Mouse (Mus musculus) limb, embryonic 15.5 days (tissue): ENCODE measurements around the gene Il16. TPM values are rescaled to one million over a fixed set of nuclear protein-coding genes. Genes with fewer than 3 reads are reported as not detected.

Source experiments
- ATAC-seq: fragments of 200-750 bp; cut with Nextera tagmentation; 2 replicates; pipeline ENCODE4 v1.8.0; 2017; ENCODE audit warnings: low read depth, moderate TSS enrichment; ENCODE audit not compliant: insufficient number of reproducible peaks, low FRiP score, low TSS enrichment
- H3K27ac ChIP-seq: fragments of 300-500 bp; sonication (generic); 2 replicates; pipeline ENCODE4 v1.5.1; 2015; ENCODE audit warnings: moderate library complexity, mild to moderate bottlenecking, inconsistent platforms
- H3K27me3 ChIP-seq: fragments of 300-500 bp; sonication (generic); 2 replicates; pipeline ENCODE4 v1.6.1; 2015; ENCODE audit warnings: inconsistent platforms
- H3K36me3 ChIP-seq: fragments of 300-500 bp; sonication (generic); 2 replicates; pipeline ENCODE4 v1.6.1; 2015; ENCODE audit warnings: inconsistent platforms
- H3K4me1 ChIP-seq: fragments of 300-500 bp; sonication (generic); 2 replicates; pipeline ENCODE4 v1.6.1; 2015; ENCODE audit warnings: inconsistent platforms
- H3K4me2 ChIP-seq: fragments of 300-500 bp; sonication (generic); 2 replicates; pipeline ENCODE4 v1.6.1; 2015; ENCODE audit warnings: mild to moderate bottlenecking, inconsistent platforms
- H3K4me3 ChIP-seq: fragments of 300-500 bp; sonication (generic); 2 replicates; pipeline ENCODE4 v1.5.1; 2015; ENCODE audit warnings: mild to moderate bottlenecking, inconsistent platforms
- H3K9ac ChIP-seq: fragments of 300-500 bp; sonication (generic); 2 replicates; pipeline ENCODE4 v1.6.1; 2015; ENCODE audit warnings: inconsistent platforms
- H3K9me3 ChIP-seq: fragments of 300-500 bp; sonication (generic); 2 replicates; pipeline ENCODE4 v1.6.1; 2016; ENCODE audit warnings: inconsistent platforms
- WGBS: fragments of 180-500 bp; shearing (Covaris S2); methylation state at CpG from one replicate; pipeline ENCODE4 v1.1.7; 2015; 5-methylcytosine and 5-hydroxymethylcytosine counted together
- polyA plus RNA-seq: library from polyadenylated mRNA; unstranded; fragments of >200 nt; fragmentation: Nextera tagmentation; extraction: Ambion mirVana; gene quantifications from 2 replicates; pipeline ENCODE4 v1.2.1, GENCODE M21; 2015

Gene Il16
- polyA plus RNA-seq, 1 experiment from 2014 or later: 8.4 TPM

- Histone ChIP-seq H3K9ac (no peak overlapping the region), H3K27me3 (no peaks in the 10 kb centered on the region), H3K36me3 (0 out of 2 replicates have a peak, but pooled peaks cover 5% of the 10 kb centered on the region), H3K4me3 (no peak overlapping the region), H3K9me3 (no peaks in the 10 kb centered on the region), H3K27ac (no peak overlapping the region), H3K4me1 (no peaks in the 10 kb centered on the region), H3K4me2 (no peak overlapping the region)
- no peak for ATAC-seq
- 84% methylated on average over 5 of the region's 5 CpGs for WGBS
These were observed 93.0 kb downstream of the Il16 start for GRCm38 (mm10) chr7:83652498-83652897.

- Histone ChIP-seq H3K27ac (no peak overlapping the region), H3K4me3 (no peak overlapping the region), H3K27me3 (no peaks in the 10 kb centered on the region), H3K4me1 (no peaks in the 10 kb centered on the region), H3K9ac (no peak overlapping the region), H3K4me2 (no peak overlapping the region), H3K36me3 (peaks cover 5% of the 10 kb centered on the region; the same call in 1 of the 2 replicates), H3K9me3 (no peaks in the 10 kb centered on the region)
- ATAC-seq: no peak
- WGBS: 90% methylated on average over 5 of the region's 5 CpGs
These were observed 94.9 kb downstream of the Il16 start for GRCm38 (mm10) chr7:83650638-83651037.

GRCm38 (mm10) chr7:83648807-83649206, 96.7 kb downstream of the Il16 start:
- 61% methylated on average over 7 of the region's 7 CpGs for WGBS
- Histone ChIP-seq H3K4me1 (no peaks in the 10 kb centered on the region), H3K36me3 (peaks cover 10% of the 10 kb centered on the region; the same call in 1 of the 2 replicates), H3K27ac (no peak overlapping the region), H3K9ac (no peak overlapping the region), H3K4me2 (no peak overlapping the region), H3K9me3 (no peaks in the 10 kb centered on the region), H3K27me3 (no peaks in the 10 kb centered on the region), H3K4me3 (no peak overlapping the region)
- ATAC-seq: no peak

GRCm38 (mm10) chr7:83645476-83645875, 100.0 kb downstream of the Il16 start:
- no peak for ATAC-seq
- H3K27me3 ChIP-seq: no peaks in the 10 kb centered on the region
- WGBS: 73% methylated on average over 5 of the region's 5 CpGs
- no peaks in the 10 kb centered on the region for H3K4me1 ChIP-seq
- H3K27ac ChIP-seq: no peak overlapping the region
- H3K36me3 ChIP-seq: peaks cover 24% of the 10 kb centered on the region
- H3K4me3 ChIP-seq: no peak overlapping the region
- H3K9ac ChIP-seq: no peak overlapping the region
- H3K4me2 ChIP-seq: no peak overlapping the region
- H3K9me3 ChIP-seq: no peaks in the 10 kb centered on the region

- H3K9ac ChIP-seq: no peak overlapping the region
- peaks cover 31% of the 10 kb centered on the region for H3K36me3 ChIP-seq
- H3K9me3 ChIP-seq: no peaks in the 10 kb centered on the region
- H3K27ac ChIP-seq: no peak overlapping the region
- H3K4me1 ChIP-seq: no peaks in the 10 kb centered on the region
- H3K4me3 ChIP-seq: no peak overlapping the region
- H3K4me2 ChIP-seq: no peak overlapping the region
- no peak for ATAC-seq
- H3K27me3 ChIP-seq: no peaks in the 10 kb centered on the region
- WGBS: 85% methylated on average over 2 of the region's 2 CpGs
These were observed 100.8 kb downstream of the Il16 start for GRCm38 (mm10) chr7:83644761-83645160.

GRCm38 (mm10) chr7:83643581-83643980, 101.9 kb downstream of the Il16 start:
- Histone ChIP-seq H3K9ac (no peak overlapping the region), H3K4me1 (no peaks in the 10 kb centered on the region), H3K27ac (no peak overlapping the region; the same call in 1 of the 2 replicates), H3K36me3 (peaks cover 34% of the 10 kb centered on the region), H3K9me3 (no peaks in the 10 kb centered on the region), H3K4me3 (no peak overlapping the region), H3K4me2 (no peak overlapping the region), H3K27me3 (no peaks in the 10 kb centered on the region)
- ATAC-seq: no peak
- WGBS: 68% methylated on average over 6 of the region's 6 CpGs

GRCm38 (mm10) chr7:83641163-83641562, 104.4 kb downstream of the Il16 start:
- no peaks in the 10 kb centered on the region for H3K4me1 ChIP-seq
- H3K9ac ChIP-seq: no peak overlapping the region
- H3K27ac ChIP-seq: no peak overlapping the region
- no peak overlapping the region for H3K4me3 ChIP-seq
- H3K36me3 ChIP-seq: peaks cover 53% of the 10 kb centered on the region
- ATAC-seq: no peak
- H3K4me2 ChIP-seq: no peak overlapping the region
- no peaks in the 10 kb centered on the region for H3K27me3 ChIP-seq
- whole genome bisulfite sequencing: 73% methylated on average over 2 of the region's 2 CpGs
- H3K9me3 ChIP-seq: no peaks in the 10 kb centered on the region

GRCm38 (mm10) chr7:83640581-83640980, 104.9 kb downstream of the Il16 start:
- H3K4me2 ChIP-seq: no peak overlapping the region
- no peak overlapping the region for H3K4me3 ChIP-seq
- peaks cover 54% of the 10 kb centered on the region for H3K36me3 ChIP-seq
- H3K9ac ChIP-seq: no peak overlapping the region
- no peak overlapping the region for H3K27ac ChIP-seq
- H3K9me3 ChIP-seq: no peaks in the 10 kb centered on the region
- 87% methylated on average over 5 of the region's 5 CpGs for WGBS
- no peaks in the 10 kb centered on the region for H3K4me1 ChIP-seq
- no peak for ATAC-seq
- no peaks in the 10 kb centered on the region for H3K27me3 ChIP-seq

GRCm38 (mm10) chr7:83639084-83639483, 106.4 kb downstream of the Il16 start:
- no peaks in the 10 kb centered on the region for H3K27me3 ChIP-seq
- H3K4me1 ChIP-seq: no peaks in the 10 kb centered on the region
- H3K36me3 ChIP-seq: peaks cover 49% of the 10 kb centered on the region
- no peak for ATAC-seq
- no peak overlapping the region for H3K4me2 ChIP-seq
- H3K4me3 ChIP-seq: no peak overlapping the region
- H3K9me3 ChIP-seq: no peaks in the 10 kb centered on the region
- no peak overlapping the region for H3K27ac ChIP-seq
- WGBS: 83% methylated on average over 3 of the region's 3 CpGs
- H3K9ac ChIP-seq: no peak overlapping the region

- Histone ChIP-seq H3K4me1 (peaks cover 7% of the 10 kb centered on the region), H3K4me3 (no peak overlapping the region), H3K9ac (no peak overlapping the region), H3K9me3 (no peaks in the 10 kb centered on the region), H3K27ac (no peak overlapping the region), H3K27me3 (no peaks in the 10 kb centered on the region), H3K4me2 (no peak overlapping the region), H3K36me3 (peaks cover 43% of the 10 kb centered on the region)
- WGBS: 85% methylated on average over 8 of the region's 8 CpGs
- no peak for ATAC-seq
These were observed 107.5 kb downstream of the Il16 start for GRCm38 (mm10) chr7:83637781-83638583.

GRCm38 (mm10) chr7:83636425-83636824, 109.1 kb downstream of the Il16 start:
- ATAC-seq: no peak

GRCm38 (mm10) chr7:83635726-83636125, 109.8 kb downstream of the Il16 start:
- Histone ChIP-seq H3K9ac (no peak overlapping the region), H3K4me2 (no peak overlapping the region), H3K36me3 (peaks cover 33% of the 10 kb centered on the region), H3K4me3 (no peak overlapping the region), H3K4me1 (peaks cover 17% of the 10 kb centered on the region), H3K27me3 (no peaks in the 10 kb centered on the region), H3K27ac (no peak overlapping the region), H3K9me3 (no peaks in the 10 kb centered on the region)
- 95% methylated on average over 2 of the region's 2 CpGs for WGBS
- ATAC-seq: no peak

More at GRCm38 (mm10) chr7:83636425-83636824, 109.1 kb downstream of the Il16 start:
- Histone ChIP-seq H3K36me3 (peaks cover 38% of the 10 kb centered on the region), H3K27ac (no peak overlapping the region), H3K9ac (no peak overlapping the region), H3K4me2 (no peak overlapping the region), H3K4me3 (no peak overlapping the region), H3K4me1 (peaks cover 12% of the 10 kb centered on the region), H3K27me3 (no peaks in the 10 kb centered on the region), H3K9me3 (no peaks in the 10 kb centered on the region)
- WGBS: 87% methylated on average over 8 of the region's 8 CpGs
